ENCODE assay signal across 14 mouse cellular contexts in genomic region chr5:132162206-132162533, GRCm38 (mm10).
A peak's percentile ranks its signal among the peaks of the same experiment; 100 is the strongest.
DNase-seq lines count a peak whose midpoint lies in the region; ATAC-seq and TF ChIP-seq lines count a peak whose summit lies in the region.
"Had no signal": no experiment of that assay in that cellular context is flagged by ENCODE, and none has a peak within 500 bp of the region (broad histone marks: within the 10 kb centered on the region; RNA-seq: fewer than 3 reads in every experiment).

No protein-coding gene starts in this region.

- H3K4me3 ChIP-seq in intestine, embryonic 14.5 days (ENCODE audit: low read depth, low read length) = no peak overlapping the region
- no peak overlapping the region for H3K4me3 ChIP-seq in intestine, embryonic 16.5 days (ENCODE audit: low read length)
- no peak overlapping the region for H3K4me3 ChIP-seq in embryonic facial prominence, embryonic 11.5 days (ENCODE audit: low read depth, low read length)
- no peak overlapping the region for H3K4me3 ChIP-seq in limb, embryonic 10.5 days
- no peak overlapping the region for H3K4me3 ChIP-seq in liver, embryonic 12.5 days
- H3K4me3 ChIP-seq: midbrain, embryonic 12.5 days had no signal

- no peak for DNase-seq in intestine, embryonic 14.5 days (ENCODE audit: low spot score)
- peak; percentile 36 for DNase-seq in brain, embryonic 14.5 days (ENCODE audit: low read depth)
- DNase-seq in embryonic facial prominence, embryonic 11.5 days (ENCODE audit: low spot score) = no peak
- no peak for DNase-seq in limb, embryonic 10.5 days (ENCODE audit: low spot score)
- DNase-seq: adrenal gland, adult 8-10 months; layer of hippocampus, adult 9-11 months; thymus, postnatal 4 days had no signal

- no peak overlapping the region for H3K4me2 ChIP-seq in intestine, embryonic 14.5 days (ENCODE audit: low read length)
- no peak overlapping the region for H3K4me2 ChIP-seq in intestine, embryonic 16.5 days (ENCODE audit: low read depth, low read length)
- no peak overlapping the region for H3K4me2 ChIP-seq in embryonic facial prominence, embryonic 11.5 days (ENCODE audit: low read depth, low read length)
- H3K4me2 ChIP-seq in liver, embryonic 12.5 days = no peak overlapping the region
- H3K4me2 ChIP-seq: heart, embryonic 11.5 days; midbrain, embryonic 12.5 days had no signal

- no peaks in the 10 kb centered on the region for H3K9me3 ChIP-seq in intestine, embryonic 14.5 days (ENCODE audit: control insufficient read depth, low read length)
- H3K9me3 ChIP-seq in intestine, embryonic 16.5 days (ENCODE audit: control insufficient read depth, low read length) = no peaks in the 10 kb centered on the region
- no peaks in the 10 kb centered on the region for H3K9me3 ChIP-seq in embryonic facial prominence, embryonic 11.5 days (replicated peaks; ENCODE audit: control insufficient read depth, low read length)
- no peaks in the 10 kb centered on the region for H3K9me3 ChIP-seq in limb, embryonic 10.5 days (replicated peaks)
- H3K9me3 ChIP-seq in liver, embryonic 12.5 days (replicated peaks) = no peaks in the 10 kb centered on the region
- H3K9me3 ChIP-seq: midbrain, embryonic 12.5 days had no signal

- 0 out of 2 replicates have a peak overlapping the region, but pooled peaks have one; percentile 1 for H3K27ac ChIP-seq in intestine, embryonic 14.5 days (ENCODE audit: low read depth)
- no peak overlapping the region for H3K27ac ChIP-seq in intestine, embryonic 16.5 days (ENCODE audit: low read length)
- no peak overlapping the region; the same call in 1 of the 2 replicates for H3K27ac ChIP-seq in embryonic facial prominence, embryonic 11.5 days (replicated peaks; ENCODE audit: low read depth, low read length)
- peak overlapping the region; percentile 76 for H3K27ac ChIP-seq in limb, embryonic 10.5 days
- no peak overlapping the region for H3K27ac ChIP-seq in liver, embryonic 12.5 days

- WGBS in intestine, embryonic 14.5 days = 29% methylated on average over 4 of the region's 4 CpGs
- 56% methylated on average over 4 of the region's 4 CpGs for WGBS in intestine, embryonic 16.5 days
- 28% methylated on average over 4 of the region's 4 CpGs for WGBS in embryonic facial prominence, embryonic 11.5 days
- WGBS in limb, embryonic 10.5 days = 50% methylated on average over 4 of the region's 4 CpGs
- 50% methylated on average over 4 of the region's 4 CpGs for WGBS in liver, embryonic 12.5 days (ENCODE audit: insufficient replicate concordance)

- H3K9ac ChIP-seq in intestine, embryonic 14.5 days (ENCODE audit: low read length) = no peak overlapping the region
- no peak overlapping the region for H3K9ac ChIP-seq in intestine, embryonic 16.5 days (ENCODE audit: low read depth, low read length)
- H3K9ac ChIP-seq in embryonic facial prominence, embryonic 11.5 days (replicated peaks; ENCODE audit: low read length) = no peak overlapping the region
- H3K9ac ChIP-seq in liver, embryonic 12.5 days = no peak overlapping the region
- H3K9ac ChIP-seq: midbrain, embryonic 12.5 days had no signal

- TF ChIP-seq CTCF in brain, embryonic 14.5 days (IDR thresholded peaks at IDR 0.05; ENCODE audit: borderline replicate concordance, extremely low read depth, insufficient read depth, insufficient read length) = no peak

- ATAC-seq in intestine, embryonic 14.5 days (replicated peaks; ENCODE audit: low FRiP score, low TSS enrichment, low read depth) = no peak
- no peak for ATAC-seq in intestine, embryonic 16.5 days
- peak; percentile 75 for ATAC-seq in embryonic facial prominence, embryonic 11.5 days (replicated peaks; ENCODE audit: insufficient number of reproducible peaks, low FRiP score, low TSS enrichment, low read depth)
- ATAC-seq in liver, embryonic 12.5 days = no peak
- ATAC-seq in cerebellum, adult (ENCODE audit: insufficient number of reproducible peaks, low FRiP score, low TSS enrichment) = no peak
- ATAC-seq: Patski had no signal

- peaks cover 19% of the 10 kb centered on the region for H3K4me1 ChIP-seq in intestine, embryonic 14.5 days (replicated peaks; ENCODE audit: control insufficient read depth, insufficient read depth, low read length)
- peaks cover 12% of the 10 kb centered on the region for H3K4me1 ChIP-seq in intestine, embryonic 16.5 days (ENCODE audit: control insufficient read depth, insufficient read depth, low read length)
- H3K4me1 ChIP-seq in embryonic facial prominence, embryonic 11.5 days (ENCODE audit: control insufficient read depth, insufficient read depth, low read length) = no peaks in the 10 kb centered on the region
- H3K4me1 ChIP-seq in limb, embryonic 10.5 days = peaks cover 35% of the 10 kb centered on the region
- peaks cover 4% of the 10 kb centered on the region; the same call in 1 of the 2 replicates for H3K4me1 ChIP-seq in liver, embryonic 12.5 days

- no peaks in the 10 kb centered on the region for H3K36me3 ChIP-seq in intestine, embryonic 14.5 days (ENCODE audit: control insufficient read depth, insufficient read depth, low read length)
- no peaks in the 10 kb centered on the region for H3K36me3 ChIP-seq in intestine, embryonic 16.5 days (ENCODE audit: control insufficient read depth, insufficient read depth, low read length)
- H3K36me3 ChIP-seq in embryonic facial prominence, embryonic 11.5 days (replicated peaks; ENCODE audit: control insufficient read depth, insufficient read depth, low read depth, low read length) = no peaks in the 10 kb centered on the region
- no peaks in the 10 kb centered on the region for H3K36me3 ChIP-seq in limb, embryonic 10.5 days
- H3K36me3 ChIP-seq in liver, embryonic 12.5 days = no peaks in the 10 kb centered on the region
- H3K36me3 ChIP-seq: midbrain, embryonic 12.5 days had no signal

- TF ChIP-seq POLR2A in brain, embryonic 14.5 days (IDR thresholded peaks at IDR 0.05; ENCODE audit: borderline replicate concordance, extremely low read depth, insufficient read depth, insufficient read length, poor library complexity, severe bottlenecking) = no peak

- H3K27me3 ChIP-seq in intestine, embryonic 14.5 days (replicated peaks; ENCODE audit: control insufficient read depth, insufficient read depth, low read length) = no peaks in the 10 kb centered on the region
- no peaks in the 10 kb centered on the region for H3K27me3 ChIP-seq in intestine, embryonic 16.5 days (replicated peaks; ENCODE audit: control insufficient read depth, insufficient read depth, low read length)
- no peaks in the 10 kb centered on the region for H3K27me3 ChIP-seq in embryonic facial prominence, embryonic 11.5 days (ENCODE audit: control insufficient read depth, insufficient read depth, low read length)
- H3K27me3 ChIP-seq in limb, embryonic 10.5 days (ENCODE audit: low read depth, poor library complexity, severe bottlenecking) = no peaks in the 10 kb centered on the region
- H3K27me3 ChIP-seq in liver, embryonic 12.5 days (replicated peaks) = no peaks in the 10 kb centered on the region
- H3K27me3 ChIP-seq: CH12.LX; midbrain, embryonic 12.5 days; Patski had no signal

Comparison
In these comparisons a context has a peak if more than half of its experiments do, and no peak if none do; other contexts are left out.
1. H3K27ac ChIP-seq: peak in intestine, embryonic 14.5 days (single experiment) and limb, embryonic 10.5 days (single experiment); none in intestine, embryonic 16.5 days (single experiment), embryonic facial prominence, embryonic 11.5 days (single experiment) and liver, embryonic 12.5 days (single experiment).